Mouse (Mus musculus) CD4-positive, CD25-positive, alpha-beta regulatory T cell, adult 2 months (primary cell): ENCODE data around the gene Mymx.
A peak's percentile ranks its signal among the peaks of the same experiment; 100 is the strongest.

Experiments
- DNase-seq: peaks from one replicate; pipeline ENCODE4 v3.0.0-alpha.2; 2012; ENCODE audit warnings: low read depth, low spot score

The Mymx gene

DNA sequence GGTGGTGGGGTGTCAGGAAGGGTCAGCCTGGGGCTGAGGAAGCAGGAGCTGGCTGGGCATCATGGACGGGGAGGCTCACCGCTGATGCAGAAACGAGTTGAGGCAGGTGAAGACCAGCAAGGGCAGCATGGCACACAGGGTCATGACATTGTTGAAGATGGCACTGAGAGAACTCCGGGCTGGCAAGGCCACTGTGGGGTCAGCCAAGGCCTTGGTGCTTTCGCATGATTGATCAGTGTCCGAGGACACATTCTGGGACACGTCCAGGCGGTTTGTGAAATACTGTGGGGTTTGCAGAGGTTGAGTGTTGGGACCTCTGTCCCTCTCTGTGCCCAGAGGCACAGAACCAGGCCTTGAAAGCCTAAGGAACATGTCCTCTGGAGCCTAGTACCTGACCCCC is 12.1 kb downstream of the Mymx start:
- DNase-seq, result no peak

GRCm38 (mm10) chr17:45589236-45589635 is 12.7 kb downstream of the Mymx start:
- DNase-seq, result no peak

DNA sequence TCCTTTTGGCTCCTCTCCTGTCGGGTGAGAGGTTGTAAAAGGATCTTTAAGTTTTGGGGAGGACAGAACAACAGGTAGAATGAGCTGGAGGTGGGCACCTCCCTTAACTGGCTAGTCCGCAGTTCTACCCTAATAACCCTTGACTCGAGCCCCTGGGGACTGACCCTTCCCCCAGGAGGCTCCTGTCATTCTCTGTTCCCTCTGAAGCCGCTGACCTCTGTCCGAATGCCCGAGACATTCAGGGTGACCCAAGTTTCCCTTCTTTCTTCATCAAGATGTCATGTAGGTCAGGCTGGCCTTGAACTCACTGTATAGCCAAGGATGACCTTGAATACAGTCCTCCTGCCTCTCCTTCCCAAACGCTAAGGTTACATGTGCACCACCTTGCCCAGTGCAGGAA is 13.5 kb downstream of the Mymx start:
- no peak for DNase-seq

GRCm38 (mm10) chr17:45586449-45586837 is 15.5 kb downstream of the Mymx start:
- DNase-seq, result peak; percentile 43

DNA sequence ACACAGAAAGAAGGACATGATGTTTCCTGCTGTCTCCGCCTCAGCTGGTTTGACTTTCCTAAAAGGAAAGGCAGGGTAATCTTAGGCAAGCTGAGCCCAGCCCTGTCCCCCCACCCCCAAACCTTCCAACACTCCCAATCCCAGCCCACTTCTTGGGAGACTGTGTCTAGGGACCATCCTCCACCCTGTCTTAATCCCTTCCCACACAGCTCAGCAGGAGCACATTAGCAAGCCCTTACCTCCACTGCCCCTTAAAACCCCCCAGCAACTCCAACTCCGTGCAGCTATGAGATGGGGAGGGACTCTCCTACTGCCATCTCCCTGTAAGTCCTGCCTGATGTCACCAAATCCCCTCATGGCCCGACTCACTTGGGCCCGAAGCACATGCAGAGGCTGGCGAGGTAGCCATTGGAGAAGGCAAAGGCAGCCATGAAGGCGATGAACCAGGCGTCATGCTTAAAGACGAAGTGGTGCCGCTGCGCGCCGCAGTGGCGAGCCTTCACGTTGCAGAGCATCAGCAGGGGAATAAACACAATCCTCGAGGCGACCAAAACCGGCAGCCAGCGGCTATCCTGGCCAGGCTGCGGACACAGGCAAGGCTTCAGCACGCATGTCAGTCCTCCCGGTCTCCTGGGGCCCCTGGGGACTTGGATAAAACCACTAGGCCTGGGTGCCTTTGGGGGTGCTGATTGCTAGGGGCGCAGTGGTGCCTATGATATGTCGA is 16.0 kb downstream of the Mymx start:
- no peak for DNase-seq

GRCm38 (mm10) chr17:45584939-45585678 is 16.8 kb downstream of the Mymx start:
- peak; percentile 74 for DNase-seq

GRCm38 (mm10) chr17:45584096-45584896 is 17.6 kb downstream of the Mymx start:
- DNase-seq, result no peak

DNA sequence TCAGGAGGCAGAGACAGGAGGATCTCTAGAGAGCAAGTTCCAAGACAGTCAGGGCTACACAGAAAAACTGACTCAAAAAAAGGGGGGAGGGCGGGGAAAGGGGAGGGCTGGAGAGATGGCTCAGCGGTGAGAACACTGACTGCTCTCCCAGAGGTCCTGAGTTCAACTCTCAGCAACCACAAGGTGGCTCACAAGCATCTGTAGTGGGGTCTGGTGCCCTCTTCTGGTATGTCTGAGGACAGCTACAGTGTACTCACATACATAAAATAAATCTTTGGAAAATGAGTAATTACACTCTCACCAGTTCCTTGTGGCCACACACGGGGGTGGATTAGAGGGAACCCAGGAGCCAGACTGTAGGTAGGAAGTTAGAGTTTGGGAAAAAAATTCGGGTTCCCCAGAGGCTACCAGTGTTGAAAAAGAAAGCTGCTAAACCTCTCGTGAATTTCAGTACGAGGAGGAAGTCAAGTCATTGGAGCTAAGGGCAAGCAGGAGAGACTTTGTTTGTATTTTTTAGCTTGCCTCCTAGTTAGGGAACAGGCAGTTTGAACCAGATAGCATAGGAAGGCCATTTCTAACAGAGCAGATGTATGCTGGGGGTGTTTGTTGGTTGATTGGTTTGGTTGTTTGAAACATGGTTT is 19.1 kb downstream of the Mymx start:
- peak; percentile 76 for DNase-seq

- no peak for DNase-seq
Measured at GRCm38 (mm10) chr17:45582188-45582587, 19.7 kb downstream of the Mymx start.

DNA sequence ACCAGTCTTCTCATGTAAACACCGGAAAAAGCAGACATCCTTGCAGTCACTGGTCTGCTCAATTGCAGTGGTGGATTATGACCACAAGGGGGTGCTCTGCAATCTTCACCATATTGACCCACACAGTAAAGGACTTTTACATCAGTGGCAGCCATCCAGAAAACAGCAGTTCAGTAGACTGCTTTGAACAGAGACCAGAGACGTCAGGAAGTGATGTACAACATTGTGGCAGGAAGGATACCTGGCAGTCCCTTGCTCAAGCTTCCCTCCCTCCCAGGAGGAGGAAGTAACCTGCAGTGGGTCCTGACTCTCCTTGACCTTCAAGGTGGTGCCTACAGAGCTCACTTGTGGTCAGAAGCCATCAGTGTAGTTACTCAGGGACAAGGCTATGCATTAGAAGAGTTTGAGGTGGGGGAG is 20.3 kb downstream of the Mymx start:
- DNase-seq, result peak; percentile 90

GRCm38 (mm10) chr17:45580958-45581477 is 20.9 kb downstream of the Mymx start:
- DNase-seq, result no peak

DNA sequence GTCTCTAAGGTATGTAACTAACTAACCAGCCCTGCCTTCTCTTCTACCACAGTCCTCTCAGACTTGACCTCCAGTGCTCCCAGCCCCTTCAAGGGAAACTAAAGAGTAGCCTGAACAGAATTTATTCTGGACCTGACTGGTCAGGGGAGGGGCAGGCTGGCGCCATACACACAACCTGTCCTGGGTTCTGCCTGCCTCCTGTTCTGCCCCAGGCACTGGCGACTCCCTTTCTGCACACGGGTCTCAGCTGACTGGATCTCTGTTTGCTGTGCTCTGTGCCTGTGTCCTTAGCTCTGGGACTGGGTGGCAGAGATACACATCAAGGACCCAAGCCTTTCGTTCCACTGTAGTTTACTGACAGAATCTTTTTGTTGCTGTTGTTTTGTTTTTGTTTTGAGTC is 22.3 kb downstream of the Mymx start:
- DNase-seq, result no peak

GRCm38 (mm10) chr17:45578843-45579242 is 23.1 kb downstream of the Mymx start:
- DNase-seq, result peak; percentile 73

DNA sequence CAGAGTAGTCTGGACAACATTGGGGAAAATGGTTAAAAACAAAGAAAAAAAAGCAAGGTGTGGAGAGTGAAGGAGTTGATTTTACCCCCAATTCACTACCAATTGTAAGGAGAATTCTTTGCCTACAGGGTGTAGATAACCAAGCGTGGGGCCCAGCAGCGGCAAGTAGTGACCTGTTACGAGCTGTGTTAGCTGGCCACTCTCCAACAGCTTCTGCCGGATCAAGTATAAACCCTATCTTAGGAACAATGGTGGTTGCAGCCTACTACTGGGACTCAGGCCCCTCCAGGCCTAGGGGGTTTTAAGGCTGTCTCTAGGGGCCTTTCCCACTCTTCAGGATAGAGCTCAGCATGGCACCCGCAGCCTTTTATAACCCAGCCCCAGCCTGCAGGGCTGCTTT is 23.7 kb downstream of the Mymx start:
- no peak for DNase-seq

- no peak for DNase-seq
Measured at GRCm38 (mm10) chr17:45575123-45575897, 26.6 kb downstream of the Mymx start.

DNA sequence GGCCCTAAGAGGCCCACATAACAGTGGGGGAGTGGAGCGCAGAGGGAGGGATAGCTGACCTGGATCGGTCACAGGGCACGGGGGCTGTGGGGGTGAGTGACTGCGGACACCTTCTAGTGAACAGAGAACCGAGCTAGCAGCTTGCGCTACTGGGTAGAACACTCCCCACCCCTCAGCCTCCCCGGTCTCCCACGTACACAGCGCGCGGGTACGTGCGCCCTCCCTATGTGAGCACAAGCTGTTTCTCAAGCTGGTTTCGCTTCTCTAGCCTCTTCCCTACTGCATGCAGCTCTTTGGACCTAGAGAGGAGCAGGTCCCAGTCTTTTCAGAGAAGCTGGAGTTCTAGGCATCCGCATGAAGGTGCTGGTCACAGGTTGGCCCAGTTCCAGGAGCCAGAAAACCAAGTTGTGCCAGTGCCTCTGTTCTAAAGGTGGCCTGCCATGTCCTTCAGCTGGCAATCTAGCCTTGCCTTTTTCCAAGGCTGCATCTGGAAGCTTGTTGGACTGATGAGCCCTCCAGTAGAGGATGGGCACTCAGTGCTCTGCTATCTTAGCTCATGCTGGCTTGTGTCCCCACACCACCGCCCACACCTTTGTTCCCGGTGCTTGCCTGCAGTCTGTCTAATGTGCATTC is 27.7 kb downstream of the Mymx start:
- DNase-seq, result peak; percentile 87

GRCm38 (mm10) chr17:45573780-45574123 is 28.1 kb downstream of the Mymx start:
- DNase-seq, result peak; percentile 98

GRCm38 (mm10) chr17:45573087-45573779 is 28.7 kb downstream of the Mymx start, which contains the start of gene Hsp90ab1:
Hsp90ab1 (minus strand) TSS chr17:45573271.
- DNase-seq, result peak; percentile 99
